Comparison of ENCODE assay signal across 9 mouse cellular contexts in the genomic region with DNA sequence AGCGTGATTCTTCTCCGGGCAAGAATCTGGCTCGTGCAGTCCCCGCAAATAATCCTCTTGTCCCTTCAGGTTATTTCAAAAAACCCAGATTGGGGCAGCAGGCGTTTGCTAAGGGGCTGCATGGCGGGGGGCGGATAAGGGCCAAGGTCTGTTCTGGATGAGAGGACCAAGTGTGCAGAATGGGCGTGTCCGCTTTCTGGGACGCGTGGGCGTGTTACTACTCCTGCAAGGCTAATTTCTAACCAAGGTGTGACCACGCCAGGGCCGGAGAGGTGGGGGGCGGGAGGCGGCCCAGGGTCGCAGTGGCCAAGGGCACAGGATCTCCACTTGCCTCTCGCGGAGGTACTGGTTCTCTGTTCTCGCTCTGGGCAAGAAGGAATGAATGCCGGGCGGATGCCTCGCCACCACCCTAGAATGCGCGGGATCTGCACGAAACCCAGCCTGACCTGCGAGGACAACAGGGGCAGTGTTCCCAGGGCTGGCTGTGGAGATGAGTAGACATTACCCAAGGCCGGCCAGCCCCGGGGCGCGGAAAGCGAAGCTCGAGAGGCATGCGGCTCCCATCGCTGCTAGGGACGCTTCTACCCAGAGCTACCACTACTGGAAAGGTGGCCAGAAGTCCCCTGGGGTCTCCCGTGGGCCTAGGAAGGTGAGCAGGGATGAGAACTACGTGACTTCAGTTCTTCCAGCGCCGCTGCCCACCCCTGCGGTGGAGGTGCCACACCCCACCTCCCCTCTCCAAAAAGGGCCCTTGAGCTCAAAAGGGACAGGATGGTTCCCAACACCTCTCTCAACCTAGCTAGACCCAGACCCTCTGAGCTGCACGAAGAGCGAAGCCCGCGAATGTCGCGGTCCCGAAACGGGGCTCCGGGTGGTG. TPM values are rescaled to one million over a fixed set of nuclear protein-coding genes. Genes with fewer than 3 reads are reported as not detected.
DNase-seq lines count a peak whose midpoint lies in the region; ATAC-seq and TF ChIP-seq lines count a peak whose summit lies in the region.
"Had no signal": no experiment of that assay in that cellular context is flagged by ENCODE, and none has a peak within 500 bp of the region (broad histone marks: within the 10 kb centered on the region; RNA-seq: fewer than 3 reads in every experiment).

No protein-coding gene starts in this region.

- H3K27ac ChIP-seq in limb, embryonic 12.5 days, result no peak overlapping the region
- H3K27ac ChIP-seq in stomach, postnatal 0 days (replicated peaks), result no peak overlapping the region

- DNase-seq in cerebellum, postnatal 25 days, result peak; percentile 12 to 15
- DNase-seq in cerebellum, adult 8-10 months, result no peak
- DNase-seq in right cerebral cortex, postnatal 10 days (ENCODE audit: low spot score in 2 of 2), result peak; percentile 24 to 36
- no peak for DNase-seq in right cerebral cortex, postnatal 14 days
- no peak for DNase-seq in stomach, postnatal 0 days (ENCODE audit: low spot score)
- no peak for DNase-seq in urinary bladder, postnatal 4 days (ENCODE audit: low spot score in 2 of 2)

- no peak for TF ChIP-seq CTCF in stomach, postnatal 0 days (IDR thresholded peaks at IDR 0.05; ENCODE audit: low read depth)

- H3K4me2 ChIP-seq in limb, embryonic 12.5 days, result peak overlapping the region; percentile 100
- H3K4me2 ChIP-seq in stomach, postnatal 0 days (replicated peaks; ENCODE audit: low read depth), result peak overlapping the region; percentile 99

- no peaks in the 10 kb centered on the region for H3K9me3 ChIP-seq in limb, embryonic 12.5 days
- H3K9me3 ChIP-seq in stomach, postnatal 0 days (ENCODE audit: control insufficient read depth, low read length), result no peaks in the 10 kb centered on the region

- no peak for TF ChIP-seq EP300 in stomach, postnatal 0 days (optimal IDR thresholded peaks at IDR 0.05)

- H3K36me3 ChIP-seq in limb, embryonic 12.5 days, result no peaks in the 10 kb centered on the region
- no peaks in the 10 kb centered on the region for H3K36me3 ChIP-seq in stomach, postnatal 0 days (ENCODE audit: control insufficient read depth, insufficient read depth, low read length)

- peak overlapping the region; percentile 58 for H3K4me3 ChIP-seq in limb, embryonic 12.5 days (replicated peaks)
- H3K4me3 ChIP-seq in stomach, postnatal 0 days (ENCODE audit: low read depth, low read length), result peak overlapping the region; percentile 53
- H3K4me3 ChIP-seq: erythroblast, embryonic 14.5 days had no signal

- H3K9ac ChIP-seq in limb, embryonic 12.5 days (replicated peaks), result peak overlapping the region; percentile 70; the same call in 1 of the 2 replicates
- no peak overlapping the region for H3K9ac ChIP-seq in stomach, postnatal 0 days (ENCODE audit: low read length)

- no peak for ATAC-seq in limb, embryonic 12.5 days (ENCODE audit: insufficient number of reproducible peaks, insufficient read depth, low FRiP score, low TSS enrichment, low read depth)
- ATAC-seq in stomach, postnatal 0 days (ENCODE audit: low FRiP score, low TSS enrichment), result peak; percentile 30; the same call in 1 of the 2 replicates
- ATAC-seq in cerebellum, adult (ENCODE audit: insufficient number of reproducible peaks, low FRiP score, low TSS enrichment), result no peak

- H3K4me1 ChIP-seq in limb, embryonic 12.5 days (replicated peaks), result peaks cover 15% of the 10 kb centered on the region
- H3K4me1 ChIP-seq in stomach, postnatal 0 days (replicated peaks; ENCODE audit: control insufficient read depth, insufficient read depth), result no peaks in the 10 kb centered on the region; the same call in 1 of the 2 replicates

- WGBS in limb, embryonic 12.5 days, result 4% methylated on average over 50 of the region's 50 CpGs
- WGBS in stomach, postnatal 0 days, result 9% methylated on average over 50 of the region's 50 CpGs

- peaks cover 84% of the 10 kb centered on the region for H3K27me3 ChIP-seq in limb, embryonic 12.5 days
- peaks cover 15% of the 10 kb centered on the region for H3K27me3 ChIP-seq in stomach, postnatal 0 days (ENCODE audit: control insufficient read depth, insufficient read depth, low read length)

RNA-seq across cellular contexts. Expression of gene Cdh23, which starts 10.3 kb away (rescaled TPM):
- polyA plus RNA-seq in limb, embryonic 12.5 days (2016; fragmentation: Nextera tagmentation; extraction: Ambion mirVana), result 0.34 and 0.45 TPM in 2 replicates
- 0.11 and 0.18 TPM in 2 replicates for polyA plus RNA-seq in stomach, postnatal 0 days (2015; fragmentation: Nextera tagmentation; extraction: Ambion mirVana)

Comparison
In these comparisons a context has a peak if more than half of its experiments do, and no peak if none do; other contexts are left out.
1. DNase-seq: peak in cerebellum, postnatal 25 days (2 of 2) and right cerebral cortex, postnatal 10 days (2 of 2); none in cerebellum, adult 8-10 months (single experiment), right cerebral cortex, postnatal 14 days (single experiment), stomach, postnatal 0 days (single experiment) and urinary bladder, postnatal 4 days (0 of 2).